Mouse (Mus musculus): ENCODE data around the gene 2610301B20Rik. TPM values are rescaled to one million over a fixed set of nuclear protein-coding genes. Genes with fewer than 3 reads are reported as not detected.

2610301B20Rik gene
- 47.8 TPM for polyA plus RNA-seq (2015; fragmentation: Illumina TruSeq; extraction: RNeasy Lipid Tissue Mini Kit (QIAGEN cat#74804); ENCODE audit: low read depth, low replicate concordance)

GRCm38 (mm10) chr4:10873920-10874665 is at the start of gene 2610301B20Rik:
2610301B20Rik (plus strand) TSS chr4:10874498.

Data from brain, adult 10 weeks (tissue).